Mouse (Mus musculus) CH12.LX (cell line): ENCODE results near the gene Efna4. TPM values are rescaled to one million over a fixed set of nuclear protein-coding genes. Genes with fewer than 3 reads are reported as not detected.

Source experiments
- DNase-seq: peaks from one replicate; pipeline ENCODE4 v3.0.0-alpha.2; 2013; ENCODE audit errors: extremely low read depth
- H3K27ac ChIP-seq: 2 replicates; pipeline ENCODE4 v1.5.1; 2012; ENCODE audit warnings: low read depth, mild to moderate bottlenecking, control low read depth, moderate library complexity; ENCODE audit not compliant: insufficient read depth
- H3K27me3 ChIP-seq: replicated peaks from 2 replicates; pipeline ENCODE3; 2012; ENCODE audit warnings: inconsistent platforms
- H3K36me3 ChIP-seq, 2 experiments: replicated peaks in 1 of 2; 2 replicates each; pipeline versions ENCODE3 to v1.6.1; 2012; ENCODE audit warnings: inconsistent platforms in 1 of 2, low read length in 1 of 2, mild to moderate bottlenecking in 1 of 2, mixed read lengths in 1 of 2, moderate library complexity in 1 of 2; ENCODE audit not compliant: control insufficient read depth in 1 of 2, insufficient read depth in 1 of 2
- H3K4me1 ChIP-seq, 2 experiments: 2 replicates each; pipeline ENCODE4 v1.6.1; 2012; ENCODE audit warnings: inconsistent platforms in 1 of 2, moderate library complexity in 1 of 2; ENCODE audit not compliant: insufficient read depth in 2 of 2, control insufficient read depth in 1 of 2
- H3K4me2 ChIP-seq: 2 replicates; pipeline ENCODE4 v1.6.1; 2012; ENCODE audit warnings: low read depth, mild to moderate bottlenecking, control low read depth; ENCODE audit not compliant: poor library complexity, insufficient read depth, severe bottlenecking
- H3K4me3 ChIP-seq, 3 experiments: fragments of 150-350 bp in 1 of 3; sonication (generic) in 1 of 3; replicated peaks in 1 of 3; 2 replicates each; pipeline versions ENCODE3 to v1.5.1; 2011 to 2012; ENCODE audit warnings: low read depth in 2 of 3, low read length in 2 of 3, mild to moderate bottlenecking in 2 of 3, moderate library complexity in 2 of 3, control low read depth in 1 of 3, improper control_type of control experiment in 1 of 3, inconsistent platforms in 1 of 3, mixed read lengths in 1 of 3; ENCODE audit not compliant: poor library complexity in 1 of 3
- H3K79me2 ChIP-seq: replicated peaks from 2 replicates; pipeline ENCODE4 v1.6.1; 2012; ENCODE audit warnings: mild to moderate bottlenecking, moderate library complexity; ENCODE audit not compliant: control insufficient read depth, poor library complexity, insufficient read depth, severe bottlenecking; ENCODE audit errors: extremely low read depth
- H3K9ac ChIP-seq: 2 replicates; pipeline ENCODE4 v1.6.1; 2012; ENCODE audit warnings: low read depth, mild to moderate bottlenecking, control low read depth, moderate library complexity; ENCODE audit not compliant: insufficient read depth
- H3K9me3 ChIP-seq: replicated peaks from 2 replicates; pipeline ENCODE3; 2012; ENCODE audit warnings: low read length, inconsistent platforms, mixed read lengths
- BHLHE40 ChIP-seq: IDR thresholded peaks from 2 replicates; pipeline ENCODE4 v1.6.1; 2011; ENCODE audit warnings: mild to moderate bottlenecking, low read depth, low read length, improper control_type of control experiment
- CHD2 ChIP-seq: IDR thresholded peaks from 2 replicates; pipeline ENCODE4 v1.6.1; 2011; ENCODE audit warnings: low read length, improper control_type of control experiment
- CTCF ChIP-seq, 2 experiments: IDR thresholded peaks in 1 of 2; conservative IDR thresholded peaks in 1 of 2; 2 replicates each; pipeline ENCODE4 v1.5.1; 2011 to 2012; ENCODE audit warnings: low read depth in 2 of 2, low read length in 2 of 2, improper control_type of control experiment in 1 of 2, inconsistent platforms in 1 of 2, mild to moderate bottlenecking in 1 of 2, moderate library complexity in 1 of 2
- ELF1 ChIP-seq: IDR thresholded peaks from 2 replicates; pipeline ENCODE4 v1.6.1; 2014; ENCODE audit warnings: low read depth, mild to moderate bottlenecking, inconsistent platforms, low read length, improper control_type of control experiment
- EP300 ChIP-seq: IDR thresholded peaks from 2 replicates; pipeline ENCODE4 v1.6.1; 2011; ENCODE audit warnings: low read length, improper control_type of control experiment
- JUN ChIP-seq: IDR thresholded peaks from 2 replicates; pipeline ENCODE4 v1.6.1; 2011; ENCODE audit warnings: low read depth, mild to moderate bottlenecking, low read length, improper control_type of control experiment, moderate library complexity; ENCODE audit not compliant: insufficient read depth
- JUND ChIP-seq: conservative IDR thresholded peaks from 2 replicates; pipeline ENCODE4 v1.6.1; 2011; ENCODE audit warnings: low read depth, low read length, improper control_type of control experiment
- MAFK ChIP-seq: IDR thresholded peaks from 2 replicates; pipeline ENCODE4 v1.6.1; 2011; ENCODE audit warnings: low read length, improper control_type of control experiment; ENCODE audit not compliant: insufficient replicate concordance
- MAX ChIP-seq: IDR thresholded peaks from 2 replicates; pipeline ENCODE4 v1.6.1; 2011; ENCODE audit warnings: low read length, improper control_type of control experiment
- MAZ ChIP-seq: IDR thresholded peaks from 2 replicates; pipeline ENCODE4 v1.6.1; 2012; ENCODE audit warnings: low read depth, mild to moderate bottlenecking, inconsistent platforms, low read length, improper control_type of control experiment, moderate library complexity
- MEF2A ChIP-seq: IDR thresholded peaks from 2 replicates; pipeline ENCODE4 v1.6.1; 2014; ENCODE audit warnings: low read depth, mild to moderate bottlenecking, inconsistent platforms, low read length, improper control_type of control experiment, borderline replicate concordance
- MXI1 ChIP-seq: IDR thresholded peaks from 2 replicates; pipeline ENCODE4 v1.6.1; 2011; ENCODE audit warnings: mild to moderate bottlenecking, low read depth, low read length, improper control_type of control experiment
- NELFE ChIP-seq: IDR thresholded peaks from 2 replicates; pipeline ENCODE4 v1.6.1; 2011; ENCODE audit warnings: low read depth, low read length, improper control_type of control experiment
- PAX5 ChIP-seq: IDR thresholded peaks from 2 replicates; pipeline ENCODE4 v1.6.1; 2012; ENCODE audit warnings: low read length, inconsistent platforms, mixed read lengths
- RAD21 ChIP-seq: IDR thresholded peaks from 2 replicates; pipeline ENCODE4 v1.6.1; 2011; ENCODE audit warnings: low read depth, mild to moderate bottlenecking, low read length, improper control_type of control experiment, moderate library complexity
- RCOR1 ChIP-seq: conservative IDR thresholded peaks from 2 replicates; pipeline ENCODE4 v1.6.1; 2012; ENCODE audit warnings: low read depth, mild to moderate bottlenecking, inconsistent platforms, low read length, improper control_type of control experiment
- SIN3A ChIP-seq: IDR thresholded peaks from 2 replicates; pipeline ENCODE4 v1.6.1; 2012; ENCODE audit warnings: low read length, improper control_type of control experiment, inconsistent platforms
- UBTF ChIP-seq: IDR thresholded peaks from 2 replicates; pipeline ENCODE4 v1.6.1; 2012; ENCODE audit warnings: low read depth, mild to moderate bottlenecking, inconsistent platforms, low read length, improper control_type of control experiment, moderate library complexity
- ZMIZ1 ChIP-seq: IDR thresholded peaks from 2 replicates; pipeline ENCODE4 v1.6.1; 2012; ENCODE audit warnings: low read depth, mild to moderate bottlenecking, inconsistent platforms, low read length, improper control_type of control experiment
- ZNF384 ChIP-seq: IDR thresholded peaks from 2 replicates; pipeline ENCODE4 v1.6.1; 2012; ENCODE audit warnings: low read depth, low read length, improper control_type of control experiment, inconsistent platforms
- dilution Hi-C: fragments of 300-500 bp; cut with MboI; formaldehyde crosslinking; loops from 2 replicates; pipeline ENCODE4 v1.14.3; 2020; ENCODE audit warnings: low sequenced_read_pairs; ENCODE audit not compliant: extremely low pct_unique_long_range_greater_than_20kb, extremely low pct_ligation_motif_present
- in situ Hi-C: fragments of 300-500 bp; cut with MboI; formaldehyde crosslinking; loops from 3 replicates; pipeline ENCODE4 v1.14.3; 2019; ENCODE audit warnings: low sequenced_read_pairs, low pct_ligation_motif_present, low pct_unique_long_range_greater_than_20kb, mixed read lengths
- polyA plus RNA-seq: library from polyadenylated mRNA; unstranded; fragments of >175 nt; gene quantifications from 2 replicates; pipeline ENCODE4 v1.2.1, GENCODE M21; 2012; ENCODE audit warnings: low read depth; ENCODE audit not compliant: insufficient read length
- total RNA-seq, 2 experiments: library from RNA; depleted of rRNA; stranded (reverse); fragments of 300-350 nt in 1 of 2; fragments of >200 nt in 1 of 2; gene quantifications; 2 replicates each; pipeline ENCODE4 v1.2.3; 2012 to 2014

The Efna4 gene
- total and polyA plus RNA-seq, 3 experiments, result 1.1 to 2.6 (median 1.1) TPM

GRCm38 (mm10) chr3:89346815-89347540, 9.2 kb upstream of the Efna4 start:
- H3K4me3 ChIP-seq, result no peak overlapping the region
- no peak overlapping the region for H3K4me2 ChIP-seq
- H3K4me1 ChIP-seq, result peaks cover 3 to 36% of the 10 kb centered on the region in 2 experiments; a peak in 3 of 4 replicates
- no peaks in the 10 kb centered on the region for H3K79me2 ChIP-seq
- H3K27ac ChIP-seq, result no peak overlapping the region
- H3K9ac ChIP-seq, result no peak overlapping the region
- no peak for DNase-seq
- H3K27me3 ChIP-seq, result no peaks in the 10 kb centered on the region
- H3K9me3 ChIP-seq, result no peaks in the 10 kb centered on the region
- dilution Hi-C loops (no loop called here), in situ Hi-C loops (loop anchor here (5.0 to 25.0 kb wide), 3 partner anchors 140 to 415 kb away; partner anchors contain the start of genes Chrnb2 and Ube2q1)
- no peak for TF ChIP-seq JUN
- TF ChIP-seq ZNF384, result no peak
- TF ChIP-seq CTCF (conservative IDR thresholded peaks at IDR 0.05 in 1 of 2, IDR thresholded peaks at IDR 0.05 in 1 of 2; ENCODE audit: low read depth in 2 of 2, low read length in 2 of 2), result no peak
- no peak for TF ChIP-seq ELF1
- no peak for TF ChIP-seq ZMIZ1
- no peak for TF ChIP-seq PAX5
- TF ChIP-seq MXI1, result no peak
- no peak for TF ChIP-seq BHLHE40
- TF ChIP-seq RCOR1, result no peak
- TF ChIP-seq SIN3A, result no peak
- no peak for TF ChIP-seq NELFE
- no peak for TF ChIP-seq JUND
- TF ChIP-seq CHD2, result no peak
- TF ChIP-seq EP300, result no peak
- TF ChIP-seq RAD21, result no peak
- TF ChIP-seq MEF2A, result no peak
- no peak for TF ChIP-seq MAFK
- no peak for TF ChIP-seq MAZ
- peaks cover 8 to 51% of the 10 kb centered on the region in 2 experiments for H3K36me3 ChIP-seq

GRCm38 (mm10) chr3:89343279-89343678, 5.5 kb upstream of the Efna4 start:
- in situ Hi-C loops, result loop anchor here (25.0 kb wide), 2 partner anchors 344 to 419 kb away; partner anchors contain the start of genes Chrnb2 and Ube2q1

More at GRCm38 (mm10) chr3:89343279-89343678, 5.5 kb upstream of the Efna4 start:
- no peaks in the 10 kb centered on the region for H3K79me2 ChIP-seq
- no peaks in the 10 kb centered on the region for H3K9me3 ChIP-seq
- peaks cover 3 to 18% of the 10 kb centered on the region in 2 experiments; a peak in 3 of 4 replicates for H3K4me1 ChIP-seq
- no peak overlapping the region for H3K4me2 ChIP-seq
- H3K9ac ChIP-seq, result no peak overlapping the region
- no peak for TF ChIP-seq UBTF
- TF ChIP-seq MAX, result no peak
- TF ChIP-seq NELFE, result no peak
- no peak for TF ChIP-seq RCOR1
- H3K4me3 ChIP-seq, result no peak overlapping the region
- H3K27ac ChIP-seq, result no peak overlapping the region
- no peak for DNase-seq
- no peaks in the 10 kb centered on the region for H3K27me3 ChIP-seq
- dilution Hi-C loops, result no loop called here
- H3K36me3 ChIP-seq, result peaks cover 8 to 77% of the 10 kb centered on the region in 2 experiments
